Mouse (Mus musculus) naive thymus-derived CD4-positive, alpha-beta T cell, adult 2 months (primary cell): ENCODE data around the gene 9530003J23Rik.
A peak's percentile ranks its signal among the peaks of the same experiment; 100 is the strongest.
"Not testable (repeated sequence)": the region's sequence is repeated elsewhere in the genome, so short reads cannot be mapped to it uniquely, and the experiment has no call there.

Experiments
- DNase-seq: peaks from one replicate; pipeline ENCODE4 v3.0.0-alpha.2; 2011; ENCODE audit warnings: low read depth

The 9530003J23Rik gene

DNA sequence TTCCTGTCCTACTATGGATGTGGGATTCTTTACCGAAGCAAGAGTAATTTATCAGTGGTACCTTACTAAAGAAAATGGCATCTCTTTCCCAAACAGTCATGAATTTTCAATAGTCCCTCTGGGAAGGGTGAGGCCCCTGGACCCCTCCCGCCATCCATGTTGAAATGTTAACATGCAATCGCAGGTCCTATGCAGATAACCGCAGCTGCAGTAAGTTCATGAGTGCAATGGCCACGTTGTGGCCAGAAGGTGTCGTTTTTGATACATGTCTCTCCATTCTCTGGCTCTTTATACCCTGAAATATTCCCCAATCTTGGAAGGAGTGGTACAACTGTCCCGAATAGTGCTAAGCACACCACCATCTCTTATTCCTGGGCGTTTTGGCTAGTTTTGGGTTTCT is 13.4 kb downstream of the 9530003J23Rik start:
- no peak for DNase-seq

DNA sequence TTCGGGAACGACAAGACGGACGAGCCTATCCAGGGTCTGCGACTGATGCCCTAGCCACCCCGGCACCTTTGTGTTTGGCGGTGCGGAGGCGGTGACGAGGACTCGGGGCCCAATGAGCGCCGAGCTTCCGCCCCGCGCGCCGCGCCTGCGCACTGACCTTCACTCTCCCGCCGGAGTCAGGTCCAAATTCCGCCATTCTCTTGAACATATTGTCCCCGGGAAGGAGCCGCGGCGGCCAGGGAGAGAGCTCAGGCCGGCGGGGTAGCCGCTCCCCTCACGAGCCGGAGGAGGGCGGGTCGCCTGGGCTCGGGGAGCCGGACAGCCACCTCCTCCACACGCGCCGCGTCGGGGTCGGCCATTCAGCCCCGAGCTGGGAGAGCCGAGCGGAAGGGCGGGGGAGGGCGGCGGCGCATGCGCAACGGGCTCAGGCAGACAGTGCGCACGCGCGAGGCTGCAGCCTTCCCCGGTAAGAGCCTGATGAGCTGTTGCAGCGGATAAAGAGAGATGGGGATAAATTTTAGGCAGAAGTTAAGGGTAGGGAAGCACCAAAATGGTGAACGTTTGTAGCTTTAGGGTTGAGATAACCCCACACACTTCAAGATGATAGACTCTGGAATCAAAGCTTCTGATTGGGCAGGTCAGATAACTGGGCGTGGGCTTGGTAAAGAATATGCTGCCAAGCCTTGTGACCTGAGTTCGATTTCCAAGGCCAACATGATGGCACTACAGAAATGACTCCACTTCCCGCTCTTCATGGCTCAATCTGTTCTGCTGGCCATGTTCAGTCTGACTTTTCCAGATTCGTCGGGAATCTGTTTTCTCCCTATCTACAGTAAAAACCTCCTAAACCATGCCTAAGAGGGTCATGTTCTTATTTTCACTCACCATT is 14.2 kb downstream of the 9530003J23Rik start, which contains the start of gene Yeats4:
Yeats4 (minus strand) TSS at position 406 of the 889 bp plus-strand sequence.
- peak; percentile 98 for DNase-seq

DNA sequence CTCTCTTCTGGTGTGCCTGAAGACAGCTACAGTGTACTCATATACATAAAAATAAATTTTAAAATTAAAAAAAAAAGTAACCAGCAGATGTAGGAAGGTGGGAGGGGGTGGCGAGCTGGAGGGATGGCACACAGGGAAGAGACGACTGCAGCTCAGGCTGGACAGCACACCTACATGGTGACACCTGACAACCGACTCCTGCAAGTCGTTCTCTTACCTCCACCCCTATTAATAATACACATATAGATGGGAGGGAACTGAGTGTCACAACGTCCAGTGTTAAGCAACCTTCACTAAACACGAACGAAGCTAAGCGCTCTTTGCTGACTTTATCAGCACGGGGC is 14.8 kb downstream of the 9530003J23Rik start:
- DNase-seq, result no peak

DNA sequence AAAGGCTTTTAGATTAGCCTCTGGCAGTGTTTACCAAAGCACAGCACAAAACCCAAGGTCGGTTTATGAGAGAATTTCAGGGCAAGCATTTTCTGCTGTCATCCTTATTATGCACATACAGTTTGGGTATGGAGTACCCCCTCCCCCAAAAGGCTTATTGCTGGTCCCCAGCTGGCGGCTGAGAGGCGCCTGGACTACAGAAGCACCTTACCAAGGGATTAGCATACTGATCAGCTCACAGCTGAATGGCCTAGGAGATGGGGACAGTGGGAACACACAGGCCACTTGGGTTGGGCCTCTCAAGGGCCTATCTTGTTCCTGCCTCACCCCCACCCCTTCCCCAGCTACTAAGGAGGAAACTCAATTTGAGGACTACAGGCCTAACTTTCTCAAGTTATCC is 15.7 kb downstream of the 9530003J23Rik start:
- DNase-seq, result no peak

DNA sequence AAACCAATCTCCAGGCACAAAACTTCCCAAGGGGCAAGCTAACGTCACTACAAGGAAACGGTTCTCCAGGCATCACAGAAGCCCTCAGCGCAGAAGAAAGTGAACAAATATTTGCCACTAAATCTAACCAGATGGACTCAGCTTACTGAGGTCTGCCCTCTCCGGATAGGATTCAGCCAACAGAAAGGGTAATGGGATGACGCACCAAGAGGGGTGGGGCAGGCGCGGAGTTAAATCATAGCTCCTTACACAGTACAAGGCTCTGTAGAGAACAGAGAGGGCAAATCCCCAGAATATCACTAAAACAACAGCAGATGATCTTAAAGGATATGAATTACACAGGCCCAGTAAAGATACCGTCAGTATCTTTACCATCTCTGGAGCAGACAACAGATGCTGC is 20.2 kb downstream of the 9530003J23Rik start:
- DNase-seq, result no peak

DNA sequence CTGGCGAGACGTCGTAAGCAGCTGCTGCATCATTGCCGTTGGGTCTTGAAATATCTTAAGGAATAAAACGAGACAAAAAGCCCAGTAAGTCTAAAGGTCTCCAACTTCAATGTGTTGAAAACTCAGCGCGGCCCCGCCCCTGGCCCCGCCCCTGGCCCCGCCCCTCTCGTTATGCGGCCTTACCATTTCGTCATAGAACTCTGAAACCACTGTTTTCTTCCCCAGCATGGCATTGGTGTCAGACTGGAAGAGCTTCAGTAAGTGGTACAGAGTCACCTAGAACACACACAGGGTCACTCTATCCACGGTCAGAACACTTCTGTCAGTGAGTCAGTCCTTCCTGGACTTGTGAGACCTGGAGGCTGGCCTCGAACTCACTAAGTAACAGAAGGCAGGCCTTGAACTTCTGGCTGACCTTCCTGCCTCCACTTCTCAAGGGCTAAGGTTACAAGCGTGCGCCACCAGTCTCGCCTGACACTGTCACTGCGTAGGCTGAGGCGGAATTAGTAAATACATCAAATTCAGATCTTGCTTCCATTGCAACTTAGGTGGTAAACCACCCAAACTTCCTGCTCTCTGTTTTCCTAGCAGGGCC is 21.2 kb downstream of the 9530003J23Rik start:
- DNase-seq, result no peak

DNA sequence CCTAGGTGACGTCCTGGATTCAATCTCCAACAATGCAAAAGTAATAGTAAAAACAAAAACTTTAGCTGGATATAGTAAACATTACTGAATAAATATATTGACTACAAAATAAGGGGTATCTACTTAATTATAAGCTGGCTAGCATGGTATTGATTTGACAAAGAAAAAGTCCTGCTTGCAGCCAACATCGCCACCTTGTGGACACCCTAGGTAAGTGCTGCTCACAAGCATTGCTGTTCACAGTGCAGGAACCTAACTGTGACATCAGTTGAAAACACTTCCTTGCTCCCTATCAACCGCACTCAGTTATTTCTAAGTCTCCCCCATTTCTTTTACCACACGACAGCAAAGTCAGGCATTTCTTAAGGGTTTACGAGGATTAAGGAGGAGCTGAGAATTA is 21.7 kb downstream of the 9530003J23Rik start:
- DNase-seq, result peak; percentile 83

DNA sequence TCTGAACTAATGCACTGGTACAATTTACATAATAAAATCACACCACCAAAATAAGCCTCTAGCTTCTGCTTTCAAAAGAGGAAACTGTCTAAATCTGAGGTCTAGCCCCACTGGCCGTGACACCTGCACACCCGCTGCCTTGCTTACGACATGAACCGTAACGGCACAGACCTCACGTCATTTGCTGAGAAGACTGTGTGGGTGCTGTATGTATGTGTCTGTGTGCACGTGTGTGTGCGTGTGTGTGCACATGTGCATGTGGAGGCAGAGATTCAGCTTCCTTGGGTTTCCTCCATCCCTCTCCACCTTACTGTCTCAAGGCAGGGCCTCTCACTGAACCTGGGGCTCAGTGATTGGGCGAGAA is 22.4 kb downstream of the 9530003J23Rik start:
- DNase-seq, result peak; percentile 66

DNA sequence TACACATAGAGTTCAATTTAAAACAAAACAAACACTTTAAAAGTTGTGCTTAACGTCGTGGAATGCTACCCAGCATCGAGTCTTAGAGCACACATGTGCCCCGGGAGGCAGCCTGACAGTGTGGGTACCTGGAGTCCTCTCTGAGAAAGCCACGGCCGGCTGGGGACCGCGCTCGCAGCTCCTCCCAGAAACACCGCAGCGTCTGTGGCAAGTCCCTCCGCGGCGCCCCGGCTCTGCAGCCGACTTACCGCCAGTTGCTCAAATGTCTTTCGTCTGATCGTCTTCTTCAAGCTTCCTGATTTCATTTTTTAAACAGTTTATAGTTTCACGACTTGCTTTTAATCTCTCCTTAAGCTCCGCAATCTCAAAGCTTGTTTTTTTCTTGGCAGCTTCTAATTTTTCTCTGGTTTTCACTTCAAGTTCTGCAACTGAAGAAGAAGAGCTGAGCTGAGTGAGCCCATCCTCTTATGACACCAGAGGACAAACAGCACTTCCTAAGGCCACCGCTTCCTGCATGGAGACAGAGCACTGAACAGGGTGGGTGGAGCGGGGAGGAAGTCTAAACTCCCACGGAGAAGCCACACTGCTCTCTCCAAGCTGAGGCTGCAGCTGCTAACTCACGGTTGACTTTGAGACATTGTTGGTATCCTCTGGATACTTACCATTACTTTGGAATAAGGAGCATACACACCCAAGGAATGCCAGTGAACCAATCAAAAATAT is 22.9 kb downstream of the 9530003J23Rik start:
- peak; percentile 72 for DNase-seq

DNA sequence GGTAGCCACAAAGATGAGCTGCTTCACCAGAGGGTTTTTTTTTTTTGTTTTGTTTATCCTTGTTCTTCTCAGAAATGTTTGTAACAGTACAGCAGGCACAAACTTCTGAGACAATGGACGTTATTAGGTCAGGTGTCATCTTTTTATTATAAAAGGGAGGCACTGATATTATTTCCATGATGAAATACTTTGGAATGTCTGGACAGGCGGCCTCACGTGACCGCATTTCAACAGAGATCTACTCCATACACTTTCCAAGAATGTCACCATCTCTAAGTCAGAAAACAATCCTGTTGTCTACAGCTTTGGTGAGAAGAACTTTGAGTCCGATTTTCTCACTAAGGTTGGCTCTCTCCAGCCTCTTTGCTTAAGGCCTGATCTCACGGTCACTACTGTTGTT is 27.5 kb downstream of the 9530003J23Rik start:
- DNase-seq, result no peak

DNA sequence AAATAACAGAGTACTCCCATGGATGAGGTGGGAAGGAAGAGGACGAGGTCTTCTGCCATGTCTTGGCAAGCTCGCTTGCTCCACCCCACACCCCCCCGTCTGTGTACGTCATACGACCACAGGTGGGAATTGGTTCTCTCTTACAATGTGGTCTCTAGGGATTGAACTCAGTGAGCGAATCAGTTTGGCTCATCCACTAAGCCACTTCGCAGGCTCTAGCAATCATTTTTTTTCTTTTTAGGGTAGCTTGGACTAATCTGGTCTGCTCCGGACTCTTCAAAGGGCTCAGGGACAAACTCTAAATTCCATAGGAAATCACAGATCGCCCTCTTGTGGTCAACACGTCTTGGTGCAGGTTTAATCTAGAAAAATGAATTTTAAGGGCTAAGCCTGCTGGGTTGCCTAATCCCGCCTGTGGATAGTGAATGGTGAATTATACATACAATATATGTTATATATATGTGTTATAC is 29.0 kb downstream of the 9530003J23Rik start:
- peak; percentile 79 for DNase-seq

DNA sequence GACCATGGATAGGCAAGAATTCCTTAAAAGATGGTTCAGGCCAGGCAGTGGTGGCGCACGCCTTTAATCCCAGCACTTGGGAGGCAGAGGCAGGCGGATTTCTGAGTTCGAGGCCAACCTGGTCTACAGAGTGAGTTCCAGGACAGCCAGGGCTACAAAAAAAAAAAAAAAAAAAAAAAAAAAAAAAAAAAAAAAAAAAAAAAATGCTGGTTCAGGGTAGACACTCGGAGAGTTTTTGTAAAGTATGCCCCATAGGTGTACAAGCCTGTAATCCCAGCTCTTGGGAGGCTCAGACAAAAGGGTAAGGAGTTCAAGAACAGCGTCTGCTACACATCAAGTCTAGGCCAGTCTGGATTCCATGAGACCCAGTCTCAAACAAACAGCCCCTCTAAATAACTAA is 29.7 kb downstream of the 9530003J23Rik start:
- not testable (repeated sequence) for DNase-seq

DNA sequence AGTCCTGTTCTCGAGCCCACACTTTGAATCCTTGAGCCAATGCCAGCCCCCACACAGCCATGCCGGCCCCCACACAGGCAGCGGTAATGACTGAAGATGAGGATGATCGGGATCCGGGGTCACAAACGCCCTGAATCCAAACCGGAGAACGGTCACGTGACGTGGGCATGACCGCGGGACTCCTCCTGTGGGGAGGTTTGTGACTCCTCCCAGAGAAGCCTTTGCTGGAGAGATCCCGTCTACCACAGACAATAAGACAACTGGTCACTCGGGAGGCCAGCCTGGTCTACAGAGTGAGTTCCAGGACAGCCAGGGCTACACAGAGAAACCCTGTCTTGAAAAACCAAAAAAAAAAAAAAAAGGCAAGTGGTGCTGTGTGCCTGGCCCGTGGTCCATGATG is 30.3 kb downstream of the 9530003J23Rik start:
- DNase-seq, result no peak

DNA sequence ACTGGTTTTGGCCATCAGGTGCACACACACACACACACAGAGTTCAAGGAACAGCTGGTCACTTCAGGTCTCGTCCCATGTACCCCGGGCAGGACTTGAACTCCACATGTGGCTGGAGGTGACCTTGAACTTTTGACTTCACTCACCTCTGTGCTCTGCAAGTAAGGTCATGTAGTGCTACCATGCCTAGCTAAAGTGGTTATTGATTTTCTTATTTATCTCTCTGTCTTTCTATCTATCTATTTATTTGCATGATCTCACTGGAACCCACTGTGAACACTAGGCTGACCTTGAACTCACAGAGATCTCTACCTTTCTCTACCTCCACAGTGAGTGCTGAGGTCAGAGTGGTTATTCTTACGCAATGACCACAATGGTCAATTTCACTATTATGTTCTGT is 32.4 kb downstream of the 9530003J23Rik start:
- no peak for DNase-seq

DNA sequence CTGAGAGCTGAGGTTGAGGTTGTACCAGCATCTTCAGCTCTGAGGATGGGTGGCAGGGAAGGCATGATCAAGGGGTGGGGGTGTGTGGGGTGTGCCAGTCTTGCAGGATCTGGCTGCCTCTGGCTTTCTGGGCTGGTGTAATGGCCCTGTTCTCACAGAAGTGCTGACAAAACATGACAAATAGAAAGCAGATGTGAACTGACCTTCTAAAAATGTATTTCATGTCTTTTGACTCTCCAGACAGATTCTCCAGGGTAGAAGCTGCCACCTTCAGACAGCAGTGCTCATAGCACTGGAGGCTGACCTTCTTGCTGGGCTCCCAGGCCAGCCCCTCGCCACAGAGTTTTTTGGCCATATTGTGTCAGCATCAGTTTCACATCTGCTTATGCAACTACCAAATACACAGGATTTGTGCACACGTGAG is 34.9 kb downstream of the 9530003J23Rik start:
- DNase-seq, result no peak

DNA sequence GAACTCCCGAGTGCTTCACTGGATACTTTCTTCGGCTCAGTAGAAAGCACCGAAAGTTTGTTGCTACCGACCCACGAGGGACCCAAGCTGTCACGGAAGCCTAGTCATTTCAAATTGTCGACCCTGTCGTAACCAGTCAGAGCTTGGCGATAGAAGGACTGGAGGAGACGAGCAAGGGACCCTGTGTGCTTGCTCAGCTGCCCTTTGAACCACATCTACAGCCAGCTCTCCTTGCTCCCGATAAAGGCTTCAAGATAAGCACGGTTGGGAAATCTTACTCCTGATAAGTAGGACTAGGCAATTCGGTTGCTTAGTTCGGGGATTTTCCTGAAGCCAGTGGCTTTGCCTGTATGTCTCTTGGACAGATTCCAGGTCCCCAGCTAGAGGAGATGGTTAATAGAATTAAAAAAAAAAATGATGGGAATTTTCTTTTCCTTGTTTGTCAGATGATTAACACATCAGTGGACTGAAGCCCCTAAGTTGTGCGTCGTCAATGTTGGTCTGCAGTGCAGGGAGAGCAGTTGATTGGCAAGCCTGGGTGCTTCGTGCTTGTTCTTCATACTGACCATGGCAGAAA is 35.4 kb downstream of the 9530003J23Rik start:
- no peak for DNase-seq

DNA sequence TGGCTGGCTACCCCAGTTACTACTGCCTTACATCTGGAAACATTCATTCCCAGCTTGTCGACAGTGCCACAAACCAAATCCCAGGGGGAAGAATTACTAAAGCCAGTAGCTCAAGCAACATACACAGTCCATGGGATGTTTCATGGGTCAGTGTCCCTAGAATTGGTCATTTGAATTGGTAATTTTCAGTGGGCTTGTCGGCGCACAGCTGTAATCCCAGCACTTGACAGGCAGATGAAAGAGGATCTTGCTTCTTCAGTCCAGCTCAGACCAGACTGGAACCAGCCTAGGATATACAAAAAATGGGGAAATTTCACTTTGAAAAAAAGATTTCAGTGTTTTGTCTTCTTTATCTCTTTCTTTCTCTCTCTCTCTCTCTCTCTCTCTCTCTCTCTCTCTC is 38.8 kb downstream of the 9530003J23Rik start:
- no peak for DNase-seq

DNA sequence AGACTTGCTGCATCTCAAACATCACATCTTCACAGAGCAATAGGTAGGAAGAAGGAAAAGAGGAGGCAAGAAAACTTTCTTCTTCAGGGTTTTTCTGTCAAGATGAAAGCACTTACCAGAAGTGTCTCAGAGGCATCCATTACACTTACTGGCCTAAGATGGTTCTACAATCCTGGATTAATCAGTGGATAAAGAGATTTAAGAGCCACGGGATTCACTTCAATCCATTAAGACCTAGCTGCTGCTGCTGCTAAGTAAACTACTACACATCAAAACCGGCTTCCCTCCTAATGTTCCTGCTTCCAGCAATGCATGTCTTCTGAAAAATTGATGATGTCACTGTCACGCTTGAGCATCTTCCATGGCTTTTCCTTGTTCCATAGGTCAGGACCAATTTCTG is 41.8 kb downstream of the 9530003J23Rik start:
- DNase-seq, result no peak

DNA sequence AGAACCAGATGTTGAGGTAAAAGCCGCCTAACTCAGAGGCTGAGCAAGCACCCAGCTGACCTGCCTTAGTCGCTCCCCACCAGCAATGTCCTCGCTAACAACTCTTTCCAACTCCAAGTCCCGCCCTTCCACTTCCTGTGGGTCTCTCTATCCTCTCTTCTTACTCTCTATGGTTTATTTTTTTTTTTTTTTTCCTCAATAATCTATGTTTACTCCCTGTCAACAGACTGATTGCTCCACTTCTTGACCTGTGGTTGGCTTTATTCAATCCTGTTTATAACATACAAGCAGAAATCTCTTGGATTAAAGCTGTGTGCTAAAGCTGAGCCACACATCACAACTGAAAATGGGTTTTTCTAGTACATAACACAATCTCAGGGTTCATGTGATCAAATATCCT is 42.8 kb downstream of the 9530003J23Rik start:
- DNase-seq, result no peak

DNA sequence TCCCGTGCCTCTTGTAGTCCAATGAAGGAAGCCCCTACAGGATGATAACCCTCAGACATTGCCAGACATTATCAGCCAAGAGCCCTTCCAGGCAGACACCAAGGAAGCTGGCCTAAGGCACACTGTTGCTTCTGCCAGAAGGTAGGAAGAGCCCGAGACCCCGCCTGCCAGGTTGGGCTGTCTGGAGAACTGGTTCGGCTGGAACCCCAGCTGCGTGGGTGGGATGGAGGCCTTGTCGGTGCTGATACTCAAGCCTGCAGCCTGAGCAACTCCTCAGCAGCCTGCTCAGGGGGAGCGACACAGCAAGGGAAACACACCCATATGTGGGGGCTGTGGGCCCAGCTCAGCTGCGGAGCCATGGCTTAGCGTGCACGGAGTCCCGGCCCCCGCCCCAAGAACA is 43.5 kb downstream of the 9530003J23Rik start:
- DNase-seq, result no peak

DNA sequence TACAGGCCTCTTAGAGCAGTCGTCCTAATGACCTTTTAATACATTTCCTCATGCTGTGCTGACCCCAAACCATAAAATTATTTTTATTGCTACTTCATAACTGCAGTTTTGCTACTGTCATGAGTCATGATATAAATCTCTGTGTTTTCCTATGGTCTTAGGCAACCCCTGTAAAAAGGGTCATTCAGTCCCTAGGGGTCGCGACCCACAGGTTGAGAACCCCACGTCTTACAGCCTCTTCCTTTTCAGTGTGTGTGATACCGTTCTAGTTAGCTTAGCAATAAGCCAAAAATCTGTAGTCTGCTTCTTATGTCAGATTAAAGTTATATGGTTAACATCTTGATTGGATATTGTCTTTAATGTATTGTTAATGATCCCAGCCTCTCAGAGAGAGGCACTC is 45.1 kb downstream of the 9530003J23Rik start:
- DNase-seq, result no peak

DNA sequence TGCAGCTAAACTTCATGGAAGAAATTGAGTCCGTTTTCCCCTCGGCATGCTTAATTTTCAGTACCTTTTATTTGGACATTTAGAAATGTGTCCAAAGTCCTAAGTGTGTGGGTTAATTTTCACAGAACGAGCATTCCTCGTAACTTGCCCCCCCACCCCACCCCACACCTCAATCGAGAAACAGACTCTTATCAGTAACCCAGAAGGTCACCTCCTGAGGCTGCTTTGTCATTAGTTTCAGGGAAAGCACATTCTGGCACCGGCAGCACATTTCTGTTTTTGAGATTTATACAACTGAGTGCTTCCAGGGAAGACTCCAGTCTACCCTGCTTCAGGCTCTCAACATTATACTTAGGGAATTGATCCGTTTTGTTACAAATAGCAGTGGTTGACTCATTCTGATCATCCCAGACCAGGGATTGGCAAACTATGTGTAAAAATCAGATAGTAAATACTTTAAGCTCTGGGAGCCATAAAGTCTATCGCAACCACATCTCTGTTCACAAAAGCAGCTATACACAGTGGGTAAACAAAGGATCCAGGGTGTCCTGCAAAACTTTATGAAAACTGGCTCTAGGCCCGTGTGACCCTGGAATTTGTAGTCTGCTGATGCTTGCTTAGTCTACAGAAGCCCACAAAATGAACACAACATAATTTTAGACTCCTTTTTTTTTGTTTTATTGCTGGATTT is 53.0 kb downstream of the 9530003J23Rik start:
- no peak for DNase-seq
